Mouse (Mus musculus): ENCODE results near the gene Adprm.
A peak's percentile ranks its signal among the peaks of the same experiment; 100 is the strongest.

Adprm gene

GRCm38 (mm10) chr11:67076781-67077180, 24.4 kb upstream of the Adprm start:
- peak; percentile 36 for DNase-seq (ENCODE audit: inconsistent ontology term)

- peak; percentile 63 for DNase-seq (ENCODE audit: inconsistent ontology term)
Observed at GRCm38 (mm10) chr11:67075036-67075435, 22.6 kb upstream of the Adprm start.

GRCm38 (mm10) chr11:67072615-67073130, 20.3 kb upstream of the Adprm start:
- no peak for DNase-seq (ENCODE audit: inconsistent ontology term)

- DNase-seq (ENCODE audit: inconsistent ontology term), result no peak
Observed at GRCm38 (mm10) chr11:67067741-67068140, 15.3 kb upstream of the Adprm start.

DNA sequence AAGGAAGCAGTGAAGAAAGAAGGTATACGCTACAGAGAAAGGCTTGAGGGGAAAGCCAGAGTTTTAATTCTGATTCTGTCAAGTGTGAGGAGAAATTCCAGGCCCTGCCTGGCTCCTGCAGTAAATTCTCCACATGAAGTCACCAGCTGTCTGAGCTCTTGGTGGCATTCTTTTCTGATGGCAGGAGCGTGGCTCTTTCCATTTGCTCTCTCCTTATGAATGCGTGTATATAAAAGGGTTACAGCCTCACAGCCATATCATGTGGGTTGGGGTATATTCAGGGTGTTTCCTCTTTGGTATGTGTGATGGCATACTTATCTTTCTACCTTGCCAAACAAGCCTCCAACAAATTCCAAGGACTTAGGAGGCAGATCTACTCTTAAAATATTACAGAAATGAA, 10.3 kb upstream of the Adprm start:
- no peak for DNase-seq (ENCODE audit: inconsistent ontology term)

DNA sequence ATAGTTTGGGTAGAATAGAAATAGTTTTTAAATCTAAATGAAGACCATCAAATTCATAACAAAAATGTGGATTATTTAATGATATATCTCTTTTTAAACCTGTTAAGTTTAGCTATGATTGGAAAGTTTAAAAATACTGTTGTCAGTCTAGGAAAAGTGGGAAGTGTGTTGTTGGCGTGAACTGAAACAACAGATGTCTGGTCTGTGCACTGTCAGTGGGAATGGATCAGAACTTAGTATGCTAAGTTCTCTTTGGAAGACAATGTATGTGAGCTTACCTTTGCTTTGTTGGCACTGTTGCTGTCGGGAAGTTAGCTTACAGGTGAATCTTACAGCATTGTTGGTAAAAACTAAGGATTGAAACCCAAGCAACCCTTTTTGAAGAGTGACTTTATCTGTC, 8.9 kb upstream of the Adprm start:
- no peak for DNase-seq (ENCODE audit: inconsistent ontology term)

- no peak for DNase-seq (ENCODE audit: inconsistent ontology term)
Observed at GRCm38 (mm10) chr11:67054754-67055365, 2.5 kb upstream of the Adprm start.

DNA sequence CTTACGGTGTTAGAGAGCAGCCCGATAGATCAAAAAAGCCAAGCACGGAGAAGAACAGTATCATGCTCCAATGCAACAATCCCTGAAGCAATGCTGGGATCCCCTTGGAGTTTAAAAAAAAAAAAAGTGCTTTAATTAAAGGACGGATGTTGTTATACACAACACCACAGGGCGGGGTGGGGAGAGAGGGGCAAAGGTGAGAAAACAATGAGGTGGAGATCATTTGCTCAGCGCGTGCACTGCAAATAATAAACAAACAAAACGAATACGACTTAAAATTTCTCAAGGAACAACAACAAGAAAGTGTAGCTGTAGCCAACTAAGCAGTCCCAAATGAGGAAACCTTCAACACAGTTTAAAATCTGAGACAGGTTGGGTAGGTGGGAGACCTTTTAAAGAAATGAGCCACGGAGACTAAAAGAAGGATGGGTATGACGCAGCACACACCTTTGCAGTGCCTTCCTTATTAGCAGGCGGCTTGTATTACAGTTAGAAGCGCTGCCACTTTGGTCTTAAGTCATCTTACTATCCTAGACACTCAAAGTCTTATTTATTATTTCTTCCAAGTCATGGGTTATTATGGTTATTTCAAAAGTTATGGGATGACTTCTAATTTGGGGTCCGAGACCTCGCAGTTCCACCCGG, 596 bp downstream of the Adprm start:
- DNase-seq (ENCODE audit: inconsistent ontology term), result no peak

DNA sequence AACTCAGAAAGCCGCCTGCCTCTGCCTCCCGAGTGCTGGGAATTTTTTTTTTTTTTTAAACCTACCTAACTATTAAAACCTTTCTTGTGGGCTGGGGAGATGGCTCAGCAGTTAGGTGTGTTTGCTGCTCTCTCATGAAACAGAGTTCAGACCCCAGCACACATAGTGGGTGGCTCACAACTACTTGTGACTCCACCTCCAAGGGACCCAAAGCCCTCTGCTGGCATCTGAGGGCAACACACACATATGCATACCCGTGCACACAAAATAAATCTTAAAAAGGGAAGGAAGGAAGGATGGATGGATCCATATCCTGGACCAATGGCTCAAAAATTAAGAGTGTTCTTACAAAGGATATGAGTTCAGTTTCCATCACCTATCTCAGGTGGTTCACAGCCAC, 3.1 kb downstream of the Adprm start:
- no peak for DNase-seq (ENCODE audit: inconsistent ontology term)

GRCm38 (mm10) chr11:67048496-67048895, 3.9 kb downstream of the Adprm start:
- no peak for DNase-seq (ENCODE audit: inconsistent ontology term)

- DNase-seq (ENCODE audit: inconsistent ontology term), result no peak
Observed at GRCm38 (mm10) chr11:67047199-67047598, 5.2 kb downstream of the Adprm start.

- DNase-seq (ENCODE audit: inconsistent ontology term), result no peak
Observed at GRCm38 (mm10) chr11:67044959-67045358, 7.4 kb downstream of the Adprm start.

DNA sequence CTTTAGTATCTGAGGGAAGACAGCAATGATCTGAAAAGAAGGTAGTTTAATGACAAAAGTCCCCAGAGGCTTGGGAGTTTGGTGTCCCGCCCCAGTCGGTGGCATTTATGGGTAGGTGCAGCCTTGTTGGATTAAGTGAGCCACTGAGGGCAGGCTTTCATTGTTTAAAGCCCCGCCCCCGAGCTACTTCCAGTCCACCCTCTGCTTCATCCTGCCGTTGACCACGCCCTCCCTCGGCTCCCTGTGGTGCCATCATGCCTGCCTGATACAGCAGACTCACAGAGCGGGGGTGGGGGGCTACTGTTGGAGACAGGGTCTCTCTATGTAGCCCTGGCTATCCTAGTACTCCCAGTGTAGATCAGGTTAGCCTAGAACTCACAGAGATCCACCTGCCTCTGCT, 9.4 kb downstream of the Adprm start:
- DNase-seq (ENCODE audit: inconsistent ontology term), result no peak

DNA sequence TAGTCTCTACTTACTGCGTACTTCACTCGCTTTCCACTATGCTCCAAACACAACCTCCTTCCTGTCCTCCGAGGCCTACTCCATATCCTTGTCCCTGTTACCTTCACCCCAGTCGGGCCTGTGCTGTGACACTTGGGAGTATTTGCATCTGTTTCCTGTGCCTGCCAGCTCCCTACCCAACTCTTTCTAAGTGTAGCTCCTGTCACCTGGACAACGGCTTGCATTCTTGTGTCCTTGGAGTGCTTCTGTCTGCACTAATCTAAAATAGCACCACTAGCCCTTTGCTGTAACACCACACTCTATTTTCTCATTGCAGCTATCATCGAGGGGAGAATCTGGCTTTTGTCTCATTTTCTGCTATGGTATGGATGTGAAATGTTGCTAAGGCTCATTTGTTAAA, 11.9 kb downstream of the Adprm start:
- DNase-seq (ENCODE audit: inconsistent ontology term), result no peak

GRCm38 (mm10) chr11:67039799-67040198, 12.6 kb downstream of the Adprm start:
- DNase-seq (ENCODE audit: inconsistent ontology term), result no peak

DNA sequence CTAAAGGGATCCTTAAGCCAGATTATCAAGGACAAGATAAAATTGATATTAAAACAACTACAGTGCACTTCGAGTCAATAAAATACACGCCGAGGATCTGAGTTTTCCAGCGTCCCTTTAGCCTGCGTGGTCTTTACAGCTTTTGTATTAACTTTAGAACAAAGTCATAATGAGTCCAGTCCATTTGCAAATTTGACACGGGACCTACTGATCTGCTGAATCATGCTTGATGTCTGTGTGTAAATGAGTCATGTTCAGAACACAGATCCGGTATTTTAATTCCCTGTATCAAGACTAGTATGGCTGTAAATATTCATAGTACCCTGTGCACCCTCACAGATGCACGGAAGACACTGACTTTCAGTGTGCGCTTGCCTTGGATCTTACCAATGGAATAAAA, 15.5 kb downstream of the Adprm start:
- DNase-seq (ENCODE audit: inconsistent ontology term), result no peak

DNA sequence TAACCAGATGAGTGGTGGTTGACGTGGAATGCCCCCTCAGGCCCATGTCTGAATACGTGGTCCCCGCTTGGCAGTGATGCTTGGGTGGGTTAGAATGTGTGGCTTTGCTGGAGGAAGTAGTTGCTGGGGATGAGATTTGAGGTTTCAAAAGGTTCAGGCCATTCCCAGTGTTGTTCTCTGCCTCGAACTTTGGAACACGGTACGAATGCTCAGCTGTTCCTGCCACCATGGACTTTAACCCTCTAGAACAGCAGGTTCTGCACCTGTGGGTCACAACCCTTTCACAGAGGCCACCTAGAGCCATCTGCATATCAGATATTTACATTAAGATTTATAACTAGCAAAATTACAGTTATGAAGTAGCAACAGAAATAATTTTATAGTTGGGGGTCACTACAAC, 16.2 kb downstream of the Adprm start:
- DNase-seq (ENCODE audit: inconsistent ontology term), result no peak

DNA sequence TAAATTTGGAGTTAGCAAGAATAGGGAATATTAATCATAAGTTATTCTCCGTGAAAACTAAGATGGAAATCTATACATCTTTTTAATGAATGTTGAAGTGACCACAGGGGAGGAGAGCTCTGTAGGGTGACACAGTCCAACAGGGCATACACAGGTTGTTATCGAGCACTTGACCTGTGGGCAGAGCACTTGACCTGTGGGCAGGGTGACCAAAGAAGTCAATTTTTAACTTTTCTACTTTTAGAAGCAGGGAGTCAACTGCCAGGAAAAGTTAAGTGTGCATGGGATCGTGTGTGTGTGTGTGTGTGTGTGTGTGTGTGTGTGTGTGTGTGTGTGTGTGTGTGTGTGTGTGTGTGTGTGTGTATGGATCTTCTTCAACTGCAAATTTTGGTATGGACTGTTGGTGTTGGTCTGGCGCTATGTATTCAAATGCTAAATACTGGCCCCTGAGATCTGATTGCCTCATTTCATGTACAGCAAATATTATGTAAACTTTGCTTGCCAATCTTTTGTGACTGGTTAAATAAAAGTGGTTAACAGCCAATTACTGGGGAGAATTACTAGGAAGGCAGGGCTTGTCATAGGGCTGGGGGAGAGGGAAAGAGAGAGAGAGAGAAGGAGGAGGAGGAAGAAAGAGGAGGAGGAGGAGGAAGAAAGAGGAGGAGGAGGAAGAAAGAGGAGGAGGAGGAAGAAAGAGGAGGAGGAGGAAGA, 17.5 kb downstream of the Adprm start:
- no peak for DNase-seq (ENCODE audit: inconsistent ontology term)

DNA sequence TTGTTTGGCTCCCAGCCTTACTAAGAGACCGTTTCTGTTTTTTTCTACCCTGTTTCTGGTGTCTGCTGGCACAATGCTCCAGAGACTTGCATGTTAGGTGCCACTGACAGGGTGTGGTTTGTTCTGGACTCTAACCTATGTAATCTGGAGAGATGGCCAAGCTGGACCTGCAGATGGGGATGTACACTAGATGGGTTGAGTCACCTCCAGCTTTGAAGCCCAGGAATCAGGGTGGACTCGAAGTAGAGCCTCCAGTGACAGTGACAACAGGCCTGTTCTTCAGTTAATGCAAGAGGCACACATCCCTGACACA, 20.8 kb downstream of the Adprm start:
- DNase-seq (ENCODE audit: inconsistent ontology term), result no peak

- no peak for DNase-seq (ENCODE audit: inconsistent ontology term)
Observed at GRCm38 (mm10) chr11:67030904-67031602, 21.3 kb downstream of the Adprm start.

DNA sequence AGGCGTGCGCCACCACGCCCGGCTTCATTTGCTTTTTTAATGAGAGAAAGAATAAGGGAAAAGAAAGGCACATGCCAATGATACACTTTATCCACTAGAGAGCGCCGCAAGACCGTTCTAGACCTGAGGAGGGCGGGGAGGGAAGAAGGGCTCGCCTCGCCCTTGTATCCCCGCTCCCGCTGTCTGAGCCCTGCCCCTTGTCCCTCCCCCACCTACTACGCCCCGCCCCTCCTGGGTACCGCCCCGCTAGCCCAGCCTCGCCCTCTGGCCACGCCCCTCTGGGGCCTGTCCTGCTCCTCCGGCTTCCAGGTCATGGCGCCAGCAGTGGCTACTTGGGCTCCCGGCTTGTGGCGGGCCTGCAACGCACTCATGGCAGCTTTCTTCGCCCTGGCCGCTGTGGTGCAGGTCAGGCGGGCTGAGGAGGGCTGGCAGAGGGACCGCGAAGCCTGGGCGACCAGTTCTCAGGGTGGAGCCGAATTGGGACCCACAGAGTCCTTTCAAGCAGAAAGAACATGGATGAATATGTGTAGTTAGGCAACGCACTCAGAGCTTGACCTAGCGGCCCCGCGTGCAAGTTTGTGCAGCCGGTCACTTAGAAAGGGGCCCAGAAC, 27.4 kb downstream of the Adprm start, which contains the start of gene Tmem220:
Gene Tmem220, plus strand, starts transcription at position 288 of the 611 bp plus-strand sequence.
- peak; percentile 99 for DNase-seq (ENCODE audit: inconsistent ontology term)

DNA sequence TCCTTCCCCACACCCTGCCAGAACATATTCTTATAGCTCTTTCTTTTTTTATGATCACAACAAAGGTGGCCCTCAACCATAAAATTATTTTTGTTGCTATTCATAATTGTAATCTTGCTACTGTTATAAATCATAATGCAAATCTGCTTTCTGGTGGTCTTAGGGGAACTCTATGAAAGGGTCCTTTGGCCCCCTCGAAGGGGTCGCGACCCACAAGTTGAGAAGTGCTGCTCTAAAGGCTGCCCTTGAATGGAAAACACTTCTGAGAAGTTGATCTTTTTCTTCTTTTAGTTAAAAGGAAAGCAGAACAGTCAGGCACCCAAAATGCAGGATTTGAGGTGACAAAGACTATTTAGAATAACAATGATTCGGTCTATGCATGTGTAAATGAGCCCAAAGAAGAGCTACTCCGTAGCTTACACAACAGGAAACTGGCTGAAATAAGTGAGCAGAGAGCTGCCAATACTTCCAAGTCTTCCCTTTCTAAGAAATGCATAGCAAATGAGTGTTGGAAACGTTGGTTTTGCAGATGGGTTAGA, 28.5 kb downstream of the Adprm start:
- DNase-seq (ENCODE audit: inconsistent ontology term), result no peak
